Mouse (Mus musculus) fat pad, adult 2 months (tissue): Measurements from ENCODE around the gene Tcf7l2.

Experiments used
- DNase-seq: peaks from one replicate; pipeline ENCODE4 v3.0.0-alpha.2; 2011; ENCODE audit warnings: low read depth, low spot score; ENCODE audit errors: extremely low read depth

The Tcf7l2 gene

GRCm38 (mm10) chr19:55722376-55722775 lies 19.2 kb upstream of the Tcf7l2 start:
- no peak for DNase-seq

DNA sequence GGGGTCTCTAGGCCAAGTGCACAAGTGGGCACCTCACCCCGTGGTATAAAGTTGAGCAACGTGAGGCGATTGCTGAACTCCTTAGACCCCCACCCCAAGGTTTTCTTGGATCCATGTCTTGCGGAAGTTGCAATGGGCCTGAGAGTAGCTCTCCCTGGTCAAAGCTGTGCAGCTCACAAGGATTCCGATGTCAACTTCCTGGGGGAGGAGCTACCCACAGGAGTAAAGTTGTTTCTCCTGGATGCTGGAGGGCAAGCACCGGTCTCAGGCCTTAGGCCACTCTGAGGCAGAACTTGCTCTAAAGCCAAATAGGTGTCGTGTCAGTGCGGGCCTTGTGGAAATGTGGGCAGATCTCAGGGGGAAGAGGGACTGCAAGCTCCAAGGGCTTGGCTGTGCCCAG lies 12.2 kb upstream of the Tcf7l2 start:
- DNase-seq, result no peak

- DNase-seq, result no peak
These were observed 9.1 kb upstream of the Tcf7l2 start for GRCm38 (mm10) chr19:55732499-55732898.

DNA sequence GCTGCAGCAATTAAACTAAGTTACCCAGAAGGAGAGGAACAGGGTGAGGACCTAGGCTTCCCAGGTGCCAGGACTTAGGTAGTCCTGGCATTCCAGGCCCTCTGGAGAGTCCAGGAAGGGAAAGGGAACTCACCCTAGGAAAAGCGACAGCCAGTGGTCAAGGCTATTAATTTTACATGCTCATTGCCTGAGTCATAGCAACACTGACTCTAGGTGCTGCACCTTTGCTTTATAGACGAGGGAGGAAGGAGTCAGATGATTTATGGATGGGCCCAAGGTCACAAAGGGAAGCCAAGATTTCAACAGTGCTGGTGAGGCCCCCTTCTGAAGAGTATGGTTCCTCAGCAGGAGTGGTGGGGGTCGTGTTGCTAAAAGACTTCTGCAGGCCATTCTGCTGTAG lies 8.6 kb upstream of the Tcf7l2 start:
- DNase-seq, result no peak

- no peak for DNase-seq
These were observed 5.6 kb upstream of the Tcf7l2 start for GRCm38 (mm10) chr19:55736016-55736415.

DNA sequence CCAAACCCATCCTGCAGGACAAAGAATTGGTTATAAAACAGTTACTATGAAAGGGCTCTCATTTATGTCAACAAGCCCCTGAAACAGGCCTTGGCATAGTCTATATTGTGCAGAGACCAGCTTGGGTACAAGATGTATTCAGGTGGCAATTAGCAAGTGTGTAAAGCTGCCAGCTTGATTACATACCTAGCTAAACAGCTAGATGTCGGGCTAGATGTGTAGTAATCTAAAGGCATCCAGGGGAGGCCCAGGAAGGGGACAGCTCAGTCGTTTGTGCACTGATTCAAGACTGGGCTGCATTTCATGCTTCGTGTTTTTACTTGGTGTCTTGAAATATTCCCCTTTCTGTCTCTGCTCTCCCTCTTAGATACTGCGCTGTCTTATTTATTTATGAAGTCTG lies 1.9 kb upstream of the Tcf7l2 start:
- DNase-seq, result no peak

DNA sequence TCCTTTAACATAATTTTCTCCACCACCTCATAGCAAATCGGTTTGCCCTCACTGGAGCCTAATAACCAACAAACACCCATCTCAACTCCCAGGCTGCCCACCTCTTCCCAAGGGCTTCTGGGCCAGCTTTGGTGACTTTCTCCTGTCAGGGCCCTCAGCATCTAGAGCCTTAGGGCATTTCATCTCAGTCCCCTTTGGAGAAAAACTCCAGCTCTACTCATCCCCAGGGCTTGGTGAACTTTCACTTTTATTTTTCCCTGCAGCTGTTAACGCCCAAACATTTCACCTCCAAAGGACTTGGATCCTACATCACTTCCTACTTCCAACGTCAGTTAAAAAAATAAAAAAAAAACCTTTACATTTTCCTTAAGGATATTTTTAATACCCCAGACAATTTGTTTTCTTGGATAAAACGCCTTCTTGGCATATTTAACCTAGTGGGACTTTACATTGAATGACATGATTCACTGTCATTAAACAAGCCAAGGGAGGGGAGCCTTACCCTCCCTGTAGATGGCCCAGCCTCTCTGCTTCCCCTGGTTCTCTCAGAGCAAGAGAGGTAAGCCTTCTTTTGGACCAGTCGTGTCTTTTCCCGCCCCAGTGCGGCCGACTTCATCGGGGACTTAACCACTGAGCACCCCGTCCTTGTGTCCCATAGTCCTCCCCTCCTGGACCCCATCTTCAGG lies 724 bp upstream of the Tcf7l2 start:
- no peak for DNase-seq

- no peak for DNase-seq
These were observed 873 bp downstream of the Tcf7l2 start for GRCm38 (mm10) chr19:55742386-55743000.

- no peak for DNase-seq
These were observed 1.5 kb downstream of the Tcf7l2 start for GRCm38 (mm10) chr19:55743001-55743556.

DNA sequence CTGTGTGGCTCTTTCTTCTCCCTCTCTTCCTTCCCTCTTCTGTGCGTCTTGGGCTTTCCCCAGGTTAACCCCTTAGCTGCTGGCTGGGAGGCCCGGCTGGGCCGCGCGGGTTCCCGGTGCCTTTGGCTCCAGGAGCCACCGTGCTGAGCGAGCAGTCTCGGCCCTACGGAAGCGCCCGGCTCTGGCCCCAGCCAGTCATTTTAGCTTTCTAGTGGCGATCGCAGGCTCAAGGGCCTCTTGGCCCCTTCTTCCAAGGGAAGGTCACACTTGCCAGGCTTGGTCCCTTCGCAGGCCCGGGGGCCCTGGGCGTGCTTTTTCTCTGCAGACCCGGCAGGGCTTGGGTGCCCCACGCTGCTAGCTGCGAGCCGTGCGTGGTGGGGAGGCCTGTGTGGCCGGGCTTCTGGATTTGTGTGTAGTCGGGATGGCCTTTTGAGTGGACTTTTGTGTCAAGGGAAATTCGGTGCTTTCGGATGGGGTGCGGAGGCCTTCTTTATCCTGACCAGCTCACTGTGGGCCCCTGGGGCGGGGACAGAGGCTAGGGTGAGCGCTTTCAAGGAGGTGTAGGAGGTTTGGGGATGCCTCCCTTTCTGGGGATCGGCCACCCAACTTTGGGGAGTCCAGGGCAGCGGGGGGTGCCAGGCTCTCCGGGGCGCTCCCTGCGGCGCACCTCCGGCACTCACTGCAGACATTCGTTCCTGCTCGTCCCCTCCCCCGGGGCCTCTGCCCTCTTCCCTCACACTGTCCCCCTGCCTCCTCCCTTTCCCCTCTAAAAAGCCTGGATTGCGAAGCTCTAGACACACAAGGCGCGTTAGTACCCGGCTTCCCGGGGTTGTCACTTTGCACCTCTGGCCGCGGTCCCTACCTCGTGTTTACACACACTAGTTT lies 2.2 kb downstream of the Tcf7l2 start:
- no peak for DNase-seq

DNA sequence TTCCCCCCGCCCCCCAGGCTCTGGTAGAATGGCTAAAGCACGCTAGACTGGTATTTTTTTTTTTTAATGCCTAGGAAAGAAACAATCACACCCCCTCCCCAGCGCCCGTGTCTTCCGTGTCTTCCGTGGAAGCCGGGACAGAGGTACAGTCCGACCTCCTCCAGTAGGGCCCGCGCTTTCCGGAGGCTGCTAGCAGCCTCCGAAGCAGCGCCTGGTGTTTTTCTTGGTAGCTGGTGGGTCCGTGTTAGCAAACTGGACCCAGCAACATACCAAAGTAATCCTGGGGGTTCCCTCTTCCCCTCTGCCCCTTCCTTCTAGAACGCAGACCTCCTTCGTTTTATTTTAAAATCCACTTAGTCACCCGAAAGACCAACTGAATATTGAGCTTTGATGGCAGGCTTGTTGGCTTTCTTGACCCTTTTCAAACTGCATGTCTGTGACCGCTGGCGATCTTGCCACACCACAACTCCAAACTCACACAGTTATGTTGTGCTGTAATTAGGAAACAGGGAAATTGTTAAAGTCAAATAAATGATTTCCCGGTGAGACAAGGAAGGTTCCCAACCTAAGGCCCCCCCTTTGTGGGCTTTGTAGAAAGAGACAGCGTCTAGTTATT lies 3.1 kb downstream of the Tcf7l2 start:
- no peak for DNase-seq

DNA sequence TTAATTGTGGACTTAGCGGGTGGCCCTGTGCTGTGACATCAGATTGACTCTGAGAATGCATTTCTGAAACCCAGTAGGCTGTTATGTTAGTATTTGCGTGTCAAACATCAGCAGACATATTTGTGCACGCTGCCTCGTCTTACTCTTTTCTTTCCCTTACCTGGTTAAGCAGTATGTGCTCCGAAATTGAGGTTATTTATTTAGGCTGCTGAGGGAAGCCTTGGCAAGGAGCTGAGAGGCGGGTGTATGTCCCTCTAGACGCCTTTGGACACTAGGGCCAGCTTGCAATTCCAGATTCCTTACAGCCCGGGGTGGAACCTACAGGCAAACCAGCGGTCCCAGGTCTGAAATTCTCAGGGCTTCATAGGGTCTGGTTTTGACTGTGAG lies 3.6 kb downstream of the Tcf7l2 start:
- DNase-seq, result no peak

GRCm38 (mm10) chr19:55746241-55746640 lies 4.6 kb downstream of the Tcf7l2 start:
- DNase-seq, result no peak

DNA sequence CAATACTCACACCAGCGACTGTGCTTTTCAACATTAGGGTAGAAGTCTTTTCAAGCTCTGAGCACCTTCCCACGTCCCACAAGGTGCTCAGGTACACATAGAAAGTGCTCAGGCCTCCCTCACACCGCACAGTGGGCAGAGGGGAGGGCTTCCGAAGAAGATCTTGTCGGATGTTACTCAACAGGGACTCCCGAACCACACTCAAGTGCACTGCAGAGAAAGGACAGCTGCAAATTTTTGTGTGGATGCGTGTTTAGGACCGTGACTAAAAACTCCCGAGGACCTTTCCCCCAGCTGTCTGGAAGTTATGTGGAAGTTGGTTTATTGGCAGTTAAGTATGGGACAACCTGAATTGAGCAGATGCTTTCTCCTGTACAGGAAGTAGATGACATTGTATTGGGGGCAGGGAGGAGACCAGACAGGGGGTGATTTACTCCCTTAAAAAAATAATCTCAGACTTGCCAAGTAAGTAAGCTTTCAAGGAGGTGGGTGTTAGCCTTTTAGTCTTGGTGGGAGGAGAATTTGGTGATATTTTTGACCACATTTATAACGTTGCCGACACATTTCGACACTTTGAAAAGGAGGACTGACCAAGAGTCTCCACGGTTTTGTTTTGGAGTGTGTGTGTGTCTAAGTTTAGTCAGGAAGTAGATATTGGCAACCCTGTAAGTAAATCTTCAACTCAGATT lies 5.8 kb downstream of the Tcf7l2 start:
- DNase-seq, result no peak

GRCm38 (mm10) chr19:55747926-55748291 lies 6.3 kb downstream of the Tcf7l2 start:
- DNase-seq, result no peak

- DNase-seq, result no peak
These were observed 7.2 kb downstream of the Tcf7l2 start for GRCm38 (mm10) chr19:55748801-55749200.

DNA sequence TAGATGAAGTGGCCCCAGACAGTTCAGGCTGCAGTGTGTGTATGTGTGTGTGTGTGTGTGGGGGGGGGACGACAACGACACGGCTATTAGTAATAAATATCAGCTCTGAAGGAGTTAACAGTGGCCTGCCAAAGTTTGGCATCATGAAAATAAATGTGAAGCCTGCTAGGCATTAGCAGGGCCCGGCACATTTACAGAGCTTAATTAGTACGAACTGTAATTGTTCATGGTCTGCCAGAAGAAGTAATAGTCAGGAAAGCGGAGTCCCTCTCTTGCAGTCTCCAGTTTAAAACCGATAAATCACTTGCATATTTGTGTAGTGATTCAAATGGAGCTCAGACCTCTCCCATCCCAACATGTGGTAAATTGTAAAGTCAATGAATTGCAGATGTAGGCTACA lies 7.9 kb downstream of the Tcf7l2 start:
- no peak for DNase-seq

- DNase-seq, result no peak
These were observed 8.4 kb downstream of the Tcf7l2 start for GRCm38 (mm10) chr19:55750048-55750447.

DNA sequence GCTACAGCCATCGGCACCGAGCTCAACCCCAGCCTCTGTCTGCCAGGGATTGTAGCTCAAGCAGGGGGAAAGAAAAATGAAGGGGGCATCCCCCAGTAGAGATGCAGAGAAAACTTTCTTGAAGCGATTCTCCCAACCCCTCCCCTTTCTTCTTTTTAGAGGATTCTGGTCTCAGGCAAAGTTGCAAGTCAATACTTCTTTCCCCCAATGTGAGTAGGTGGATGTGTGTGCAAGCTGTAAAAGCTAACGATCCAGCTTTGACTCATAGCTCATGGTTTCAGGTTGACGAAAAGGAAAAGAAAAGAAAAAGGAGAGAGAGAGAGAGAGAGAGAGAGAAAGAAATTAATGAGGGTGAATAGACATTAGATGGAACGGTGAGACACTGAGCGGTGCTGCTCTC lies 8.8 kb downstream of the Tcf7l2 start:
- no peak for DNase-seq

- no peak for DNase-seq
These were observed 11.2 kb downstream of the Tcf7l2 start for GRCm38 (mm10) chr19:55752861-55753260.

DNA sequence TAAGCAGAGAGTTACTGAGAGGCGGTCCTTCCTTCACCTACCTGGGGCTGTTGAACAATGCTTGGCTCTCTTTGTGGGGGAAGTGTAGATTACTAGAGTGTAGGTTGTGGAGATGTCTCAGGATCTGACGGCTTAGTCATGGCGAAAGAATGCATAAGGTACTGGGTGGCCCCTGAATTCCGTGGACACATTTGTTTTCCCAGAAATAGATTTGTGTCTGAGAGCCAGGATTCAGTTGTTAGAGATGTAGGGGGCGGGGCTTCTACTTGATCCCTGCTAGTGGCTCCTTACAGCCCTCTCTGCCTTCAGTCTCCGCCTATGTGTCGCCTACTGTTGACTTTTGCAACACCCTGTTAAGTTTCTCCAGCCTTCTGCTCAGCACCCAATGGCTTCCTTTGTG lies 12.7 kb downstream of the Tcf7l2 start:
- no peak for DNase-seq
